Mouse (Mus musculus) T-helper 17 cell (primary cell): ENCODE measurements around the gene Zranb3.
"Not testable (repeated sequence)": the region's sequence is repeated elsewhere in the genome, so short reads cannot be mapped to it uniquely, and the experiment has no call there.

Experiments used
- in situ Hi-C, 2 experiments: fragments of 300-600 bp; cut with MboI, MseI; formaldehyde crosslinking; loops; 1 replicate in 1 of 2; 2 replicates in 1 of 2; pipeline ENCODE4 v1.15.1; 2025; ENCODE audit warnings: high pct_unique_total_duplicates in 2 of 2

The Zranb3 gene

DNA sequence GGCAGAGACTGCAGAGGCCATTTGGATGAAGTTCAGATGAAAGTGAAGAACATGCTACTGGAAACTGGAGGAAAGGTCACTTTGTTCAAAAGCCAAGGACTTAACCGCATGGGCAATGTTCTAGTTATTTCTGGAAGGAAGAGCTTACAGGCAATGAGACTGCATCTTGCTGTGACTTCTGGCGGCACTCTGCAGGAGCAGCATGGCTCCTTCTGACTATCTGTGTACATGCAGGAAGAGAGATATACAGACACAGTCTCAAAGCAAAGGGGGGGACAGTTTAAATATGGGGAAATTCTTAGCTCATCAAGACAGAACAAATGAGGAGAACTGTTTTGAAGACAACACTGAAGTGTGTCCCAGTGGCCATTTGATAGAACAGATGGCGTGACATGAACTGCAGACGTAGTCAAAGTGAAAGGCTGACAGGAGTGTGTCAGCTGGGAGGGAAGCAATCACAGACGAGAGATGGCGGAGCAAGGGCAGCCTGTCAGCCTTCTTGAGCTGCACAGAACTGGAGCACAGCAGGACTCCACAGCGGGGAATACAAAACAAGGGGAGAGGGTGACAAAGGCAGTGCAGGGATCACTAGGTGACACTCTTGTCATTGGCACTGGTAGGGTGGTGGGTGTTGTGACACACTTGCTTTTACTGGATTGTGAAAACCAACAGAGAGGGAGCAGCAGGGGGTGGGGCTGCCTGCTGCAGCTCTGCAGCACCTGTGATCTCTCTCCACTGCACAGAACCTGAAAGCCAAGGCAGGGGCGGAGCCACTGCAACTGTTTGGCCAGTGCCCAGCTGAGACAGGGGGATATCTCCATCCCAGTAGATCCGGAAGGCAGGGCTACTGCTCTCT lies 112.7 kb downstream of the Zranb3 start:
- in situ Hi-C loops: no loop called here

DNA sequence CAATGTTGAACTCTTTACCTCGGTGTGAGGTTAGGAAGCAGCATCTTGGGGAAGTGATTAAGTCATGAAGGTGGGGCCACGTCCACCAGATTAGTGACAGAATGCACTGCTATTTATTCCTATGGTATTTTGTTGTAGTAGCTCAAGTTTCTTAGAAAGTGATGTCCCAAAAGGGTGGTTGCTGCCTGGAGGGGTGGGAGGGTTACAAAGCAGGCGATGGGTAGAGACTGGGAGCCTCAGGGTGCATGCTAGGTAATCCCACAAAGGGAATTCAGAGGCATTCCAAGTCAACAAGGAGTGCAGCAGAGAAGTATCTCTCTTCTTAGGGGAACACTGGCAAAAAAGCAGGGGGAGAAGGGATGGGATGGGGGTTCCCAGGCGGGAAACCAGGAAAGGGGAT lies 113.5 kb downstream of the Zranb3 start:
- in situ Hi-C loops: no loop called here

DNA sequence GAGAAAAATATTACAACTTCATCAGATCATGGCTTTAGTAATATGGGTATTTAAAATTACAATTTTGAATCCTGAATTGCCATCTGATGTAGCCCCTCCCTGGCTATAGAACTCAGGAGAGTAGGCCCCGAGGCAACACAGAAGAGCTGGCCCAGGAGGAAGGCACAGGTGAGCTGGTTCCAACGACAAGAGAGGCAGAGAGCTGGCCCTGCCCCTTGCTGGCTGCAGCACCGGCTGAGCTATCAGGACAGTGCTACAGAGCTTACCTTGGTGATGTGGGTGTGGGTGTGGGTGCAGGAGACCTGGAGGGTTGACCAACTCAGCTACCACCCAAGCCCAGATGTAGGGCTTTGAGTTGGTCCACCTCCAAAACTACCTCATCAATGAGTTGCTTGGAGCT lies 114.6 kb downstream of the Zranb3 start:
- in situ Hi-C loops: no loop called here

DNA sequence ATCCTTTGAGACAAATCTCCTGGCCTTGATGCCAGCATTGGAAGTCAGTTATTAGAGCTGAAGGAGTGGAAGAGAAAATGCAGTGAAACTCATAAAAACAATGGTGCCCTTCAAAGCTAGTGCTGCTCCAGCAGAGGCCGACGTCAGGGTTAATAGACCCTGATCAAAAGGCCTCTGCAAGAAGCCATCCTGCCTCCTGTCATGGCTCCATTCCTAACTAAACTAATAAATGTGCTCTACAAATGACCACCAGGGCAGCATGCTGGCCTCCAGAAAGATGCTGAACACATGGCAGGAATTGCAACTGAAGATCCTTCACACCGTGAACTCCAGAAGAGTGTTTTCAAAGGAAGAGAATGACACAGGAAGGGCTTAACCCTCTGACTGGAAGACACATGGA lies 117.5 kb downstream of the Zranb3 start:
- in situ Hi-C loops: no loop called here

DNA sequence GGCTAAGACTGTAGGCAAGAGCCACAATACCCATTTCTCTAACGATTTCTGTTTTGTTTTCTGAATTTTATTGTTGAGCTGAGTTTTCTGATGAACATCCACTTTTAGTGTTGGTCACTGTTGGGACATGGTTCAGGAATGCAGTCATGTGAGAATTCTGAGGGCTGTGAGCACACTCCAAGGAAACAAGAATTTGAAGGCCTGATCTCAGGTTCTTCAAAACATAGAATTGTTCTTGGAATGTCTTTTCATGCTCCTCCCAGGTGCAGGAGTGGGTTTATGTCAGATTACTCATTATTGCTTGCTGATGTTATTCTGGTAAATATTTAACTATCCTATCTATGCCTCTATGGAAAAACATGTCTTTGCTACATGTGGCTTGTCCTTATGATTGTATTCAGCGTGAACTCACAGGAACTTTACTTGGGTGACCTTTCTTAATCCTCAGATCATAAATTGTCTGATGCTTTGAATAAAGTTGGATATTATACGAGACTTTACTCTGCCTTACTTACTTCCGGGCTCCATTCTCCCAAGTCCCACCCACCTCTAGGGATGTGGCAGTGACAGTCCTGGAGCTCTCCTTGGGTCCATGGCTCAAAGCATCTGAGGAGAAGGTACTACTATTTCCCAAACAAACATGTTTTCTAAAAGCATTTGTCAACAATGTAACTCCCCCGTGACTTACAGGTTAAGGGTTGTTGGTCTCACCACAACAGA lies 119.4 kb downstream of the Zranb3 start:
- in situ Hi-C loops: no loop called here

DNA sequence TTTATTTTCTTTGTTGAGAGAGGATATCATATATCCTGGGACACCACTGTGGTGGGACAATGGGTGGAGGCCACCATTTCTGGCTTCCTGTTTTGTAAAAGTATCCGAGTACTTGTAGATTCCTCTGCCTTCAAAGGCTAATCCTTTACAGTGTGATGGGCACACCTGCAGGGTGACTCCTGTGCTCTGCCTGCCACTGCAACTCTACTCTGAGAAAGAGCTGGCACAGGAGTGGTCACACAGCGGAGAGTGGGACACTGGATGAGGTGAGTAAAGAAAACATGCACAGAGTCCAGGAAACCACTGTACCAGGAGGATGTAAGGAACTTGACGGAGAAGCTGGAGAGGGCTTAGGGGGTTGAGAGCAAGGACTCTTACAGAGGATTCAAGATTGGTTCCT lies 120.6 kb downstream of the Zranb3 start:
- in situ Hi-C loops: no loop called here

DNA sequence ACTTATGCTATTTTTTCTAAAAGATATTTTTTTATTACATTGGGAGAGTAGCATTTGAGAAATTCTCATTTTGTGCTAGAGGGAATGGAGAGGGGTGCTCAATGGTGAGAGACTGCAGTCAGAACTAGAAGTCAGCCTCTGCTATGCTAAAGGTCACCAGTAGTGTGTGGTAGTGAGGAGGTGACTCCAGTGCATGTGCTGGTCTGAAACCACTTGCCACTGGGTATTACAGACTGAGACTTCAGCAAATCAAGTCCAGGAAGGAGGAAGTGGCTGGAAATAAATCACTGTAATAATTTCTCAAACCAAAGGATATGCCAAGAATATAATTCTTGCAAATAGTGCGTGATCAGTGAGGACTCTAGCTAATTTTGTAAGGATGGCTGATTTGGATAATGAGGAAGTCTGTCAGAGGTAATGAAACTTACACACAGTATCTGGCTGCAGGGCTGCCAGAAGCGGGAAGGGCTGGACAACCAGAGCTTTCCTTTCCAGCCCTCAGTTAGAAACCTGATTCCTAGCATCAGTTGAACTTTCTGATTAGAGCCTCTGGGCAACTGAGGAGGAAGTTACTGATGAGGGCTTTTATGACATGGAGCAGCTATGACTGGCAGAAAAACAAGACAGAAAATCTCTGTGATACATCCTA lies 121.8 kb downstream of the Zranb3 start:
- in situ Hi-C loops: no loop called here

DNA sequence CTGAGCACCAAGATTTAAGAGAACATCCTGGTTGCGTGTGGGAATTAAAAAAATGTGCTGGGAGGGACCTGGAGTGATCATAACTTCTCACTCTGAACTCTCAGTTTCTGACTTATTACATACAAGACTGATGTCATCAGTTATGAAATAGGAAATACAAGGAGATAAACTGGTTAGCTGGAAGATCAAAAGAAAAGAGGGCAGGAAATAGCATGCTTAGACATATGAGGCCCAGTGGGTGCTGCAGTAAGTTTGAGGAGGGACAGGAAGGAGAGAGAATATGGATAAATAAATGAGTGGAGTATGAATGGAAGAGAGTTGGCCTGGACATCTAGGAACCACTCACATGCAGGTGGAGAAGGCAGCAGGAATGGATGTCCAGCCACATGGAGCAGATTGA lies 124.7 kb downstream of the Zranb3 start:
- in situ Hi-C loops: no loop called here

DNA sequence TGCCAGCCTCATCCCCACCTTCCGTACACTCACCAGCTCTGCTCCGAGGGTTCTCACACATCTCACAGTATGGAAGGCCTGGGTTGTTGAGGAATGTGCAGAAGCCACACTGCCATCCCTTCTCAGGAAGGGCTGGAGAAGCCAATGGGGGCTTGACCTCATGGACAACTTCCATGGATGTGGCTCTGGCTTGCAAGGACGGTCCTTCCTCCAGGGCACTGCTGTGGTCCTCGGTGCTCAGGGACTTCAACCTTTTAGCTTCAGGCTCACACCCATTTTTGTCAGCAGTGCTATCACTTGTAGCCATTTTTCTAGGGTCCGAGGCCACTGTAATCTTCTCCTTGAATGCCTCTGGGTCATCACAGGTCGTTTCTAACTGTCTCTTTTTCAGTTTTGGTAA lies 126.7 kb downstream of the Zranb3 start:
- in situ Hi-C loops: no loop called here

DNA sequence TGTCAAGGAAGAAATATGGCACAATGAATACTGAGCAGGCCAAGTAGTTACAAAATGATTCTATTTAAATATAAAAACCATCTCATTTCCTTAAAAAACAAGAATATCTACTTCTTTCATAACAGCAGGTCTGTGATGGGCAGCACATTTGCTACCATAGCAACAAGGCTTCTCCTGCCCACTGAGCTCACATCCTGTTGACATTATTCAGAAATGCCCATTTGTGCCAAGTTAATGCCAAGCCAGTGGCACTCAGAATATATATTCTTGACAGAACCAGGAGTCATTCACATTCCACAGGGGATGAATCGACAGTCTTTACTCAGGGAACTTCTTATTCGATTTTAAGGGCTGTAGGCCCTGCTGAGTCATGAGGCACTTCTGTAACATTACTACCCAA lies 127.2 kb downstream of the Zranb3 start:
- in situ Hi-C loops: no loop called here

DNA sequence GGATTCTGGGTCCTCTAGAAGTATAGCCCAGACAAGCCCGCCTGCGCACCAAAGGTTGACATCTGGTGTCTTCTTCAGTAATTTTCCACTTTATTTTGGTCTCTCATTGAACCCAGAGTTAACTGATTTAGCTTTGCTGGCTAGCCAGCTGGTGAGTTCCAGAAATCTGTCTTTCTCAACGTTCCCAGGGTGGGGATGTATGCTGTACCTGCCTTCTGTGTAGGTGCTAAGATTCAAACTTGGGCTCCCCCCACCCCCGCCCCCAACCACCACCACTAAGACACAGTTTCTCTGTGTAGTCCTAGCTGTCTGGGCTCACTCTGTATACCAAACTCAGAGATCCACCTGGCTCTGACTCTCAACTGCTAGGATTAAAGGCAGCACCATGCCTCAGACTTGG lies 128.8 kb downstream of the Zranb3 start:
- in situ Hi-C loops: no loop called here

DNA sequence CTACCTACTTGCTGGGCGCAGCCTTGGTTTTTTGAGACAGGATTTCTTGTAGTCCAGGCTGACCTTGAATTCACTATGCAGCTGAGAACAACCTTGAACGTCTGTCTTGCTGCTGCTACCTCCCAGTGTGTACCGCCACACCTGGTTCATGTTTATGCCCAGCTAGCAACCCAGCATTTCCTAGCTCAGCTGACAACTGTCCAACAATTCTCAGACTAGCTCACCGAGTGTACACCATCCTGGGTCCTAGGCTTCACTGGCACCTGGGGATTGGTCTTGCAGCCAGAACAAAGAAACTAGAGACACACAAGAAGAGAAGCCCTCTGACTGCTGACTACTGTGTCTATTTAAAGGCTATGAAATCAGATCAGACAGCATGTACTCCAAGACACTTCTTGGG lies 132.0 kb downstream of the Zranb3 start:
- in situ Hi-C loops: no loop called here

DNA sequence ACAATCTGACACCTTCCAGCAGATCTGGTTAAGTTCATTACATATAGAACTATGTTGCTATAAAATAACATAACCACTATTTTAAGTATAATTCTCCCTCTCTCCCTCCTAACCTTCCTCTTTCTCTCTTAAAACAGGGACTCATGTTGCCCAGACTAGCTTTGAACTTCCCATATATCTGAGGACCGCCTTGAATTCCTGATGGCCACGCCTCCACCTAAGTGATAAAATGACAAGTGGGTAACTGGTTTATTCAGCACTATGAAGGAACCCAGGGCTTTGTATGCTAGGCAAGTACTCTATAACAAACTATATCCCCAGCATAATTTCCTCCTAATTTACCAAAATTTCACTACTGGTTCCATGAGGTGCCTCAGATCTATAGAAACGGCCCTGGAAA lies 139.5 kb downstream of the Zranb3 start:
- in situ Hi-C loops: no loop called here

DNA sequence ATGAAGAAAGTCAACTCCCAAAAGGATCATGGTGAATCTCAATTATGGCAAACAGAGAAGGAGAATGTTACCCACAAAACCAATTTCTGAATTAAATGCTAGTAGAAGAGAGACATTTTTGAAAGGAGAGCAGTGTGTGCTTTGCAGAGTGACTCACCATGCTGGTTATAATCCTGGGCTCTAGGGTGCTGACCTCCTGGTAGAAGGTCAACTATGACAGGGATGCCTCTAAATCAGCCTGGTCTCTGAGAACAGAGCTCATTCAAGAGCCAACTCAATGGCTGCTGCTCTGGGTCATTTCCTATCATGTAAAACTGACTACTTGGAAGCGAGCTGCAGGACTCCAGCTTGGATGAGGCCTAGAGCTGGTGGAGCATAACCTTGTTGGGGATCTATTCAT lies 141.7 kb downstream of the Zranb3 start:
- in situ Hi-C loops: no loop called here

DNA sequence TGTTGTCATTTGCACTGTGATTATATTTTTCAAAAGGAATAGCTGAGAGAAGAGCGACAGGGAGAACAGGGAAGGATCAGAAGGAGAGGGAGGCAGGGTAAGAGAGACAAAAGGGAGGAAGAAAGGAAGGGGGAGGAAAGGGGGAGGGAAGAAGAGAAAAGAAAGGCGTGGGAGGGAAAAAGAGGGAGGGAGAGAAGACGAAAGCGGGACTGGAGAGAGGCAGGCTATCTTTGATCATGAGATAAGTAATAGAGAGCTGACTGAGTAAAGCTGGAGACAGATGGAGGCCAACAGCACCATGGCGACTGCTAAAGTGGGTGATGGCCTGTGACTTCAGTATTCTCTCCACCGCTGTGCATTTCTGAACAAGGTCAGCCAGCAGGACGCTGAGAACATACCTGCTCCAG lies 143.5 kb downstream of the Zranb3 start:
- in situ Hi-C loops: no loop called here

DNA sequence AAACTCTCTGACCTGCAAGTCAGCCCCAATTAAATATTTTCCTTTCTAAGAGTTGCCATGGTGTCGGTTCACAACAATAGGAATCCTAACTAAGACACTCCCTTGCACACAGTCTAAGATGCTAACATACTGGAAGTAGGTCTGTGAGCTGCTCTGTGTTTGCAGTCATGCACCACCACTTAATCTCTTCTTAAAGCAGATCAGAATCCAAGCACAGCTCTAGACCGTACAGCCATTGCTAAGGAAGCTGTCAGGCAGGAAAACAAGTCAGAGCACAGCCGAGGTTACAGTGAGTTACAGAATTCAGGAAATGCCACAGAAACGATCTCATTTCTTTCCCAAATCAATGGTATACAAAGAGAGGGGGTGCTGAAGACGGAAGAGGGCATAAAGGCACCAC lies 144.0 kb downstream of the Zranb3 start:
- in situ Hi-C loops: no loop called here

DNA sequence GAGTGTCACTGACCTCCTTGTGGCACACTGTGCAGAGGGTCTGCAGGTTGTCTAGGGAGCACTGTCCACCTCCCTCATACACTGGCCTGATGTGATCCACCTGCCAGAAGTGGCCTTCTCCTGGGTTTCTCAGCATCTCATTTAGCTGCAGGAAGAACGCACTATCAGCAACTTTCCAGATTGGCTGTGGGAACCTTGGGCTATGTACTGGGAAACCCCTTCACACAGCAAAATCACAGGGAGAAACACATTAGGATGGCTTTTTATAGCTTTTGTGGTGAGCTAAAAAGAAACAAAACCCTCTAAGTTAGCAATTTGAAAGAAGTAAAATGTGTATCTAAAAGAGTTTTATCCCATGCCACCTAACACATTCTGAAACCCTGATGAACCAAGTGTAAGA lies 146.3 kb downstream of the Zranb3 start:
- in situ Hi-C loops: no loop called here

DNA sequence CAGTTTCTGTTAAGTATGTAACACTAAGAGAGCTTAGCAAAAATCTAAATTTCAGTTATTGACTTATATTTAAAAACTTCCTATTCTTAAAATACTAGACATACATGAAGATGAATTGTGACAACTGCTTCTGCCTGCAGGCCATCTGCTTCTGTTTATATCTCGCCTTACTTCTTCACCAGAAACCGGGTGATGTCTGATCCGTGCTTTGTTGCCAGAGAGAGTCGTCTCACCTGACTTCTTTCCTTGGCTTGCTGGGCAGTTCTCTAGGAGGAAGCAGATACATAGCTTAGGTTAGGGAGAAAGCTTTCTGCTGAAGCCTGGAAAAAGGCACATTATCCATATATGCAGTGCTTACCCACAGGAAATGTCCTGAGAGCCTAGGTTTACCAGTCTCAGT lies 148.0 kb downstream of the Zranb3 start:
- in situ Hi-C loops: no loop called here

DNA sequence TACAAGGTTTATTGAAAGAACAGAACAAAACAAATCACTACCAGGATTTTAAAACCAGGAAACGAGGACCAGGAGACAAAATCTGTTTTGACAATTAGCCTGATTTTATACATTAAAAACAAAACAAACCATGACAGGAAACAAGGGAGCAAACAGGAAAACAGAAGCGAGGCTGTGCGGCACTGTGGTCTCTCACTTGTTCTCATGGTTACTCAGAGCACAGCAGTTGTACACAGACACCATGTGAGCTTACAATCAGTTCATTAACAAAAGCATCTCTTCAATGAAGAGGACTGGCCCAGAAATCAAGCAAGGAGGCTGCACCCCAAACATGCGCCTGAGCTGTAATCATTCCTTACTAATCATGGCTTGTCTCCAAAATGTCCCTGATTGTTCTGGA lies 148.6 kb downstream of the Zranb3 start:
- in situ Hi-C loops: not testable (repeated sequence)

DNA sequence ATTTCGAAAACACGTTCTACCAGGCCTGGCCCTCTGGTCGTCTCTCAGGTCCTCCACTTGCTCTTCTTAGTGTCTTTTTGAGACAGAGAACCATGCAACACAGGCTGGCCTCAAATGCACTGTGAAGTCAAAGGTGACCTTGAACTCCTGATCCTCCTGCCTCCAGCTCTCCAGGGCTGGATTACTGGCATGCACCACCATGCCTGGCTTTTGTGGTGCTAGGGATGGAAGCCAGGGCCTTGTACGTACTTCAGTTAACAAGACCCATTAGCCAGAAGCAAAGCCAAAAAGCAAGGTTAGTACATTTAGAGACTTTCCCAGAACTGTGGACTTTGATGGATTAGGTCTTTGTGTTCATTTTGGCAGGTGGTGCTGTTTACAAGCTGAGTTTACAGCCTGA lies 150.6 kb downstream of the Zranb3 start:
- in situ Hi-C loops: no loop called here

DNA sequence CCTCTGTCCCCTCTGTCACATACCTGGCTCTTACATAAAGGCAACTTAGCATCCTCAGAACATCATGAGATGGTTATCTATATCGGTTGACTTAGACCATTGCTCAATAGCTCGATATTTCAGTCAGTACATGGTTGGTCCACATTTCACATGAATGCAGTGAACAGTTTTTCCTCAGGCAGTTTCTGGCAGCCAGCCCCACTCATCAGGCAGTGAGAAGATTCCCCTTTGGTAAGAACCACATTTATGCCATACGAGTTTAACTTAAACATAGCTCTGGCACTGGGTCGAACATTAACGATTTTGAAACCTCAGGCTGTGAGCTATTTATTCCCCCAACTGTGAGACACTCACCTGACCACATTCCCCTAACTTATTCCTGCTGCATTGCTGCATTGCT lies 154.1 kb downstream of the Zranb3 start:
- in situ Hi-C loops: no loop called here

DNA sequence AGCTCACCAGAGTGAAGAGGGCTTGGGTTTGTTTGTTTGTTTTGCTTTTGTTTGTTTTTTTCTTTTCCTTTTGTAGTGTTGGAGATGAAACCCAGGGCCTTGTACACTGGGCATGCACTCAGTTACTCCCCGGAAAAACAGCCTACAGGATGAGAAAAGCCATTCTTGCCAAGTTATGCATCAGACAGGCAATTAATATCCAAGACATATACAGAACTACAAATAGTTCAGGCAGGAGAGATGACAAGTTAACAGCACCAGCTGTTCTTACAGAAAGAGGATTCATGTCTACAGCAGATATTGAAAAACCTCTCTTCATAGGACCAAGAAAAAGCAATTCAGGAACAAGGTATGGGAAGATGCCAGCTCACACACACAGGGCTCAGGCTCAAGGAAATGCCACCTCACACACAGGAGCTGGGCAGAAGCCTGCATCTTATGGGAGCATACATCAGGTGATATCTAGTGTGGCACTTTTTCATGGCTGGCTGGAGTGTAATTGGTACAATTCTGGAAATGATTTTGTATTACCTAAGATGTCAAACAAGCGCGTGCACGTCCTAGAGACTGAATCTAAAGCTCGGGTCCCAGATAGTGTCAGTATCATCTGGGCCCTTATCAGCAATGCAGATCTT lies 156.1 kb downstream of the Zranb3 start:
- in situ Hi-C loops: no loop called here
